Mouse (Mus musculus): ENCODE results near the gene Tiam1.

Tiam1 gene

DNA sequence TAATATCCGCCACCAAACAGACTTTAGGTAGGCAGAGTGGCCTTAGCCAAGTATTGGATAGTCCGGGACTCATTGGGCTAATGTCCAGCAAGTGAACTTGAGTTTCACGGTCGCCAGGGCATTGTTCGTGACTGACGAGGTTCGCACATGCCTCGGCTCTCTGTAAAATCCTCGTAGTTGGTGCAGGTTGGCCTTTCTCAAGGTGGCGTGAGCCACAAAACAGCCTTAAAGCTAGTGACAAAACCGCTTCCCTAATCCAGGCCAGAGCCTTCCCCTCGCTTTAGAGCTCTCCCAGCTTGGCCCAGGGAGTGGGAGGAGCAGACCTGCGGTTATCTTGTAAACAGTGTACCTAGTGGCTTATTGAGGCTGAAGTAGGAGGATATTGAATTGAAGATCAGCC is 972 bp upstream of the Tiam1 start:
- in situ Hi-C loops (cut with MboI; ENCODE audit: low sequenced_read_pairs), result no loop called here

DNA sequence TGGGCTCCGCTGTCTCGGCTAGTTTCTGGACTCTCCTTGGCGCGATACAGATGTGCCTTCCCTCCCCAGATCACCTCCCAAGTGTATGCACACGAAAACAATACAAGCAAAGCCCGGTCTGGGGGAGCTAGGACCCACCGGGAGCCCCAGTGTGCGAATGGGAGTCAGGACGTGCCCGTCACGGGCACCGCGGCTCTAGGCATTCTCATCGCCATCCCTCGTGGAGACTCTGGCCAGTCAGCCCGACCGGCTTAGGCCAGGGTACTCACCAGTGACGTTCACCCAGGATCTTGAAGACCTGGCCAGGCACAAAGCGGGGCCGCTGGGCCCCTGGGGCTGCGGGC is 181 bp downstream of the Tiam1 start:
- in situ Hi-C loops (cut with MboI; ENCODE audit: low sequenced_read_pairs), result no loop called here

DNA sequence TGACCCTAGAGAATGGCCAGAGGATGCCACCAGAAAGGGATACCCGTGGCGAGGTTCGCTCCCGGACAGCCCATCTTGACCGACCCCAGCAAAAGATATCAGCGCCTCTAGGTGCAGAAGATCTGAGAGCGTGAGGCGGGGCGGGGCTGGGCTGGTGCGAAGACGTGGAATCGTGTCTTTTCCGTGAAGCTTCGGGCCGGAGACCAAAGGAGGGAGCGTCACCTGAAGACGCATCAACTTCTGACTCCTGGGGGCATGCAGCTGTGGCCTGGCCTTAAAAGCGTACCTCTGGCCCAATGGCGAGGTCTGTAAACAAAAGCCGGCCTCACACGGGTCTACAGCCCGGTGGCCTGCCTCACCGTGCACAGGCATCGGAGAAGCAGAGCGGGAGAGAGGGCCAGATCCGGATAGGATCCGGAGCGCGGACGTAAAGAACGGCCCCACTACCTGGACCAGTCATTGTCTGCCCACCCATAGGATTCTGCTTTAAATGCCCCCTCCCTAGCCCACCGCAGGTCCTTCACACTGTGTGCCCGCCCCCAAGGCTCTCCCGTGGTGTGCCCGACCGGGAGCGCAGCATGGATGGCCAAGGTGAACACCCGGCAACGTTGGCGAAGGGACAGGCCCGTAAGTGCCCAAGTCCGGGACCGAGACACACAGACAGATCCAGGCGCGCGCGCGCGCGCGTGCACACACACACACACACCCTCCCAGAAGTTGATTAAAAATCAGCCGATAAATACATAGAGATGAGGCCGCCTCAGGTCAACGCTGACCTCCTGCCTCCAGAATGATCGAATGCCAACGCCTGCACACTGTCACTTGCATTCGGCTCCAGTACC is 774 bp downstream of the Tiam1 start:
- in situ Hi-C loops (cut with MboI; ENCODE audit: low sequenced_read_pairs), result no loop called here

DNA sequence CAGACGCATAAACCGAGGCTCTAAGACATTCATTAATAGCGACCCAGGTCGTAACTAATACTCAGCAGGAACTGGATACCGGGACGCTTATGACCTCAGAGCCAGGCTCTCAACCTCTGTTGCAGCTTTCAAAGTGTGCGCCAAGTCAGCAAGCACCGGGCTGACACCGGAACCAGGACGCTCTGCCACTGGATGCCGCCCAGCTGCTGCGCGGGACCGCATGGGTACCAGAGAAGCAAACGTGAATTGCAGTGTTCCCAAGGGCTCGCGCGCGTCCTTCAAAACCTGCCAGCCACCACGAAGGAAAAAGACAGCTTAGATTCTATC is 1.4 kb downstream of the Tiam1 start:
- in situ Hi-C loops (cut with MboI; ENCODE audit: low sequenced_read_pairs), result no loop called here

DNA sequence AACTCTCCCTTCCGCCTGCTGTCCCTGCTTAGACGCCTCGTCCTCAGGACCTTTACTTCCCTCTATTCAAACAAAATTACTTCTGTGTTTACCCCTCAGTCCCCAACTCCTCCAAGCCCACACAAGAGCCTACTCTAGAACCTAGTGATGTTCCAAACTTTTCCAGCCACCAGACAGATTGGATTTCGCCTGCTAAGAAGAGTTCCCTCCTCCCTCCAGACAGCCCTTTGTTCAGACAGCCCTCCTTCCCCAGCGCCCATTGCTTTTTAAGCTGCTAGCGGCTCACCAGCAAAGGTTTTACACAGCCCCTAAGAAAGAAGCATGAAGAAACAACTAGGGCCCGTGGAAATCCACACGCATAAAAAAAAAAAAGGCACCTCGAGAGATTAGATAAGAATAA is 2.0 kb downstream of the Tiam1 start:
- in situ Hi-C loops (cut with MboI; ENCODE audit: low sequenced_read_pairs), result no loop called here

DNA sequence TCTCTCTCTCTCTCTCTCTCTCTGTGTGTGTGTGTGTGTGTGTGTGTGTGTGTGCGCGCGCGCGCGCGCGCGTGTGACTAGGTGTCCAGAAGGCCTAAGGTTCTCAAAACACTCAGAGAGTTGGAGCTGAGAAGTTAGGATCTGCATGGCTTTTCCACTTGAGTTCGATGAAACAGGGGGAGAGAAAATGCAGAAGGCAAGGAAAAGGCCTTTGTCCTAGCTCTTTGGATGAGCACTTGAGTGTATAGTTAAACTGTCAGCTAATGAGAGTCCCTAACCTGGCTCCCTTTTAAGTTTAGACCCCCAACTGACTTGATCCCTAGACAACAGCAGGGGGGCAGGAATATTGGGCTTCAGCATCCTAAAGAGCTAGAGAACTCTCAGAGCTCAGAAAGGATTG is 3.0 kb downstream of the Tiam1 start:
- in situ Hi-C loops (cut with MboI; ENCODE audit: low sequenced_read_pairs), result no loop called here

DNA sequence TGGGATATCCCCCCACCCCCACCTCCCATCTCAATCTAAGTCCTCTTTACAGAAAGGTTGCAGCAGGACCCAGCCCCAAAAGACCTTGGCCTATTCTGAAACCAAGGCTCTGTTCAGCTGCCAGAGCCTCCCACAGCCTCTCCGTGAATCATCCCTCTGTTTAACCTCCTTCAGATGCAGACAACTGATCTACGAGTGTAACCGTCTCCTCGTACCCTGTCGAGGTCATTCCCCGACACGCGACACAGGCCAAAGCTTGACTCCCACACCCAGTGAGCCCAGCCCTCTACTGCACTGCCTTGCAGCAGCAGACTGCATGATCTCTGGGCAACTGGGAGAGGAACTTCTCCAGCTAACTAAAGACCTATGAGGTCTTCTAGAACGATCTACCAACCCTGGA is 3.9 kb downstream of the Tiam1 start:
- in situ Hi-C loops (cut with MboI; ENCODE audit: low sequenced_read_pairs), result no loop called here

DNA sequence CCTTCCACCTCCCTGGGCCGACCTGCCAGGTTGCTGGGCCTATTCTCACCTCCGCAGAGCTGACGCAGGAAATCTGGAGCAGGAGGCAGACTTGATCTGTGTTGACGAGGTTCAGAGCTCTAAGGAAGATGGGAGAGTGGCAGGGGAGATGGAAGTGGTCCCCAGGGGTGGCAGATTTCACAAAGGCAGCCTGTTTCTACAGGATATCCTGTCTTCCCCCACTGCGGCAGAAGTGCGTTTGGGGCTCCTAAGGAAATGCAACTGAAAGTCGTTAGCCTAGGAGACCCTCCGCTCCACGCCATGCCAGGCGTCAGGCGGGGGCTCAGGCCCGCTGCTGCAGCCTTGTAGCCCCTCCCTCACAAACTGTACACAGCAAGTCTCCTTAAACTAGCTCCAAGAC is 5.4 kb downstream of the Tiam1 start:
- in situ Hi-C loops (cut with MboI; ENCODE audit: low sequenced_read_pairs), result no loop called here

DNA sequence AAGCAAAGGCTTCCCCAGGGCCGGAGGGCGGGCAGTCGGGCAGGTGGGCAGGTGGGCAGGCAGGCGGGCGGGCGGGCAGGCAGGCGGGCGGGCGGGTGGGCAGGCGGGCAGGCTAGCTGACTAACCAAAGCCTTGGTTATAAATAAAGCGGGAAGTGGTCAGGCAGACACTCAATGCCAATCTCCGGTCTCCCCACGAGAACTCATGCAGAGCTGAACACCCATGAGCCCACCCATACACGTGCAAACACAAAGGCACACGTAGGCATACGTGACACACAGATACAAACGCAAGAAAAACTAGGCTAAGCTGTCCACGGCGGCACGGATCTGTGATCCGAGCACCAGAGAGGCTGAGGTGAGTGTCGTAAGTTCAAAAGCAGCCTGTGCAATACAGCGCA is 6.4 kb downstream of the Tiam1 start:
- in situ Hi-C loops (cut with MboI; ENCODE audit: low sequenced_read_pairs), result no loop called here

DNA sequence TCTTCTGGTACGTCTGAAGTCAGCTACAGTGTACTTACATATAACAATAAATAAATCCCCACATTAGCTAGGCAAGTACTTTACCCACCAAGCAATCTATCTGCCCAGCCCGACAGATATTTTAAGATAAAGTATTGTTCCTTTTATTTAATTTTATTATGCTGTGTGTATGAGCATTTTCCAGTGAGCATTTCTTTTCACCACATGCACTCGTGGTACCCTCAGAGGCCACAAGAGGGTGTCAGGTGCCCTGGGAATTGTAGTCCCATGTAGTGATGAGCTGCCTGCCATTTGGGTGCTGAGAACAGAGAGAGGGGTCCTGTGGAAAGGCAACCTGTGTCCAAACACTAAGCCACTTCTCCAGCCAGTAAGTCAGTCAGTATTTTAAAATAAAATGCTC is 8.0 kb downstream of the Tiam1 start:
- in situ Hi-C loops (cut with MboI; ENCODE audit: low sequenced_read_pairs), result no loop called here

DNA sequence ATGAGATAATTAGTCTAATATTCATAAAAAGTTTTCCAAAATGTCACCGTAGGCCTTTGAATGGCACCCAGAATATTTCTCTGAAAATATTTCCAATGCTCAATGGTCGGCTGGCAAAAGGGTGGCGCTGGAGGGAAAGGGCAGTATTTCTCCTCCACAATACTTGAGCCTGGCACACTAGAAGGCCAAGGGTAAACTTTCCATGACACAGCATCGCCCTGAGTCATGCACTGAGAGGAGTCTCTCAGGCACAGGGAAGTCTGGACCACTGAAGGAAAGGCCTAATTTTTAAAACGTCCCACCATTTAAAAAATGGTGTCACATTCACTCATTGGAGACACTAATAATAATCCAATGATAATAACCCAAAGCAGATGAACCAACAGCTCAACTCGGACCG is 9.2 kb downstream of the Tiam1 start:
- in situ Hi-C loops (cut with MboI; ENCODE audit: low sequenced_read_pairs), result no loop called here

DNA sequence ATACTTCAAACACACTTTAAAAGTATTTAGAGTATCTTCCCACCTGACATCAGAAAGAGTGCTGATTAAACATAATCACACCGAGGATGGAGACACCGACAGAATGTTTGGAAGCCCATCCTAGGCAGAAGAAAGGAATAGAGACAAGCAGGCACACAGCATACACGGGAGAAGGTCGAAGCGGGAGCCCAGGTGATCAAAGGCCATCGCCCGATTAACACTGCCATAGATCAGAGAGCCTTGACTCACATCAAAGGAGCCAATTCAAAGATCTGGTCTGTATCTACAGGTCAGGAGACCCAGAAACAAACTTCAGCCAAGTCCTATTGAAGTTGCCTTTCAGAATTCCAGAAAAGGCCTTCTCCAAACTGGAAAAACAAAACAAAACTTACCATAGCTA is 10.8 kb downstream of the Tiam1 start:
- in situ Hi-C loops (cut with MboI; ENCODE audit: low sequenced_read_pairs), result no loop called here

DNA sequence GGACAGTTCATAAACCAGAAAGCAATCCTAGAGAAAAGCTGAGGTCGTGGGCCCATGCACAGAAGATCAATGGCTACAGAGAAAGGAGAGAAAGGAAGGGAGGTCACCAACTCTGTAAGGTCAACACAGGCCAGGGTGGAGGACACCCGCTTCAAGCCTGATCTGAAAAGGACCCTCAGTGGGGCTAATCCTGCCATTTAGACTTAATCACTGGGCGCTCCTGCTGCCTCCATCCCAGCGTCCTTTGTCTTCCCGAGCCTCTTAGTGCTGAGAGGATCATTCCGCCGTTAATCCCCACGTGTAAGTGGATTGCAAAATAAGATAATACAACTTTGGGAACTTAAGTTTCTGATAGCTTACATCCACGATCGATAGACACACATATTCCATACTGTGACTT is 11.2 kb downstream of the Tiam1 start:
- in situ Hi-C loops (cut with MboI; ENCODE audit: low sequenced_read_pairs), result no loop called here

DNA sequence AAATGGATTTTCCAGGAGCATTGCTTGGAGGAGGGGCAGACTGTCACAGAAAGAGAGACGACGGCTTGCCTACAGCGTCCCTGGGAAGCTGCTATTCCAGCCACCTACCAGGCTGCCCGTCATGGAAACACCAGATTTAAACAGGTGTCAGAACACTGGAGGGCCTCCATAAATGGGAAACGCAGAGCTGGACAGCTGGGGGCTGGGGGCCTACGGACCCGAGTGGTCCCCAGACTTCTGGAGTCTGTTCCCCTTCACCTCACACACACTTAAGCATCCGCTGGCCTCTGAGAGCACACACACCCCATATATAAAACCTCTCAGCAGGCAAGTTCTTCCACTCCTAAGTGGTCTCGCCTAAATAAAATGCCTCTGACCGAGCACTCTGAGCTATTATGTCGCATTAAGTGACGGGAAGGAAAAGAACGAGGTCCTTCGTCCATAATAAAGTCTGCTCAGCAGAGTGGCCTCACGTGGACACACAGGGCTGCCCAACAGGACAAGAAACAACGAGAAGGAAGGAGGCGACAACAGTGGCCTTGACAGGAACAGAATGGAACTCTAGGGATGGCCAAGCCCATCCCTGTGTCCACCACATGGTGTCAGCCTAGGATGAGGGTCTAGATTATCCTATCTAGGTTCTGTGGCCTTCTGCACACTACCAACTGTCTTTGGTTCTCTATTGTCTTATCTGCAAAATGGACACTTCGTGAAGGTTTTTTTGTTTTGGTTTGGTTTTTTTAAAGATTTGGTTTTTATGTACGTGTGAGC is 14.6 kb downstream of the Tiam1 start:
- in situ Hi-C loops (cut with MboI; ENCODE audit: low sequenced_read_pairs), result no loop called here

DNA sequence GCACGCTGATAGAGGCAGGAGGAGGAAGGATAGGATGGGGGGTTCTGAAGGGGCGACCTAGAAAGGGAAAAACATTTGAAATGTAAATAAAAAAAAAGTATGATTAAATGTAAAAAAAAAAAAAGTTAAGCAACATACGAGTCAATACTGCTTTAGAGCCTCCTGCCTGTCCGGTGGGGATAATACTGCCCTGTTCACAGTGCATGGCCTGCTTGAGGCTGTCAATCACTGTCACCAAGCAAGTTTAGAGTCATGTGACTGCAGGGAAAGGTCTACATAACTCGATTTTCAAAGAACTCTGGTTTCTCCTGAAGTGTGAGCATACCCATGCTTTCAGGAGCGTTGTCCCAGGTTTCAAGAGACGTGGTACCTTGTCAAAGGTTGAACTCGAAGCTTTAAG is 15.2 kb downstream of the Tiam1 start:
- in situ Hi-C loops (cut with MboI; ENCODE audit: low sequenced_read_pairs), result no loop called here

DNA sequence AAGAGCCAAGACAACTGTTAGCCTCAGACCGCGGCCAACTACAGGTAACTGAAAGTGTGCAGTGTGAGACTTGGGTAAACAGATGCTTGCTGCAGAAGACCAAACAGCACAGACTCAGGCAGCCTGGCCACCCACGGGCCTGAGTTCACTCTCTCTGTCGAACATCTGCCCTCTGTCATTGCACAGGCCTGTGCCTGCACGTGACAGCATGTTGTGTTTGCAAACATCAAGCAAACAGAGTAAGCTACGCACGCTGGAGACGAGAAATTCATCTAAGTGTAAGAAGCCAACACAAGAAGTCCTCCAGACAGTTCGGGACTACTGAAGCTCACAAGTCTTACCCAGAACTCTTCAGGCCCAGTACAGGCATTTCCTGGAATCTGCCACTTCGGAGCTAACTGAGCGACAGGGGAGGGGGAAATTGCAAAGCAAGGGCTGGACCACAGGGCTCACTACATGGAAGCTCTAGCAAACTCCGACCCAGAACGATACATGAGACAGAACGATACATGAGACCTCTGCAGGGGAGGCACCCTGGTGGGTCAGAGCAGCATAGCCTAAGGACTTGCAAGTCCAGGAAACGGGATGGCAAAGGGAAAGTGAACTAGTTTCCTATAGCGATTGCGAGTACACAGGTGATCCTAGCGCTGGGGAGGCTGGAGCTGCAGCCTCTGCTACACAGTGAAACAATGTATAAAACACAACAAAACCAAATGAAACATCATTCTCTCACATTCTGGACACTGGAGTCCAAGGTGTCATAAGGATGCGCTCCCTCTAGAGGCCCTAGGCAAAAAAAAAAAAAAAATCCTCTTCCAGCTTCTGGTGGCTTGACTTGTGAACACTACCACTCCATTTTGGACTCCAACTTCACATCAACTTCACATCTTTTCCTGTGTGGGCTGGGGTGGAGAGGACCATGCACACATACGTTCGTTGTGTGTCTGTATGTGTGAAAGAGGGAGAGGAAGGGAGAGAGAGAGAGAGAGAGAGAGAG is 18.0 kb downstream of the Tiam1 start:
- in situ Hi-C loops (cut with MboI; ENCODE audit: low sequenced_read_pairs), result no loop called here

DNA sequence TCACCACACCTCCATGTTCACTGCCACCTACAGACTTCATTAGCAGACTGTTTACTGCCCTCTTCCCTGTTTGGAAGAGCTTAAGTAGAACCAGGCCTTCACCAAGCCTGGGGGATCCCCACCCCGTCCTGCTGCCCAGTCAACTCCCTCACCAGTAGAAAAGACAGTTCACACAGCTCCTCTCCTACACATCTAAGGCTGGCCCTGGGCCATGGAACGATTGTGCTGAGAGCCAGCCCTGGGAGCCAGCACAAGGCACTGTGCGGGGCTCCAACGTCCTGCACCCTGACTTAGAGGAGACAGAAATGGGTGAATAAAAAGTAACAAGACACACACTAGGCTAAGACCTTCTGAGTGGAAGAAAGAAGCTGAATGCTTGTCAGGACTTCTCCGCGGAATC is 20.5 kb downstream of the Tiam1 start:
- in situ Hi-C loops (cut with MboI; ENCODE audit: low sequenced_read_pairs), result no loop called here

DNA sequence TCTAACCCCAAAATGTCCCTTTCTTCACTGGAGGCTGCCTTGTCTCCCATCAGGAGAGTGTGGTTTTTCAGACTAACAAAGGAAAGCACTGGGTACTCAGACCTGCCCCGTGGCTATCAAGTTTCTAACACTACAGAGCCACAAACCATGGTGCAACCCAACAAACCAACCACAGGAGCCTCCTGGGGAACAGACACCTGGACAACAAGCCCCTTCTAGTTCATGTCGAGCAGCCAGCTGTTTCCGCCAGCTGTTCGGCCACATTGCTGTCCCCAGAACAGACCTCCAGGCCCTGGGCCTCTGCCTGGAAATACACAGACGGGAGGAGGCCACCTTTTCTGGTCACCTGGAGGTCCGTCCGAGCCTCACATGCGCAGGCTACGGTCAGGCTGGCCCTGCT is 21.1 kb downstream of the Tiam1 start:
- in situ Hi-C loops (cut with MboI; ENCODE audit: low sequenced_read_pairs), result no loop called here

DNA sequence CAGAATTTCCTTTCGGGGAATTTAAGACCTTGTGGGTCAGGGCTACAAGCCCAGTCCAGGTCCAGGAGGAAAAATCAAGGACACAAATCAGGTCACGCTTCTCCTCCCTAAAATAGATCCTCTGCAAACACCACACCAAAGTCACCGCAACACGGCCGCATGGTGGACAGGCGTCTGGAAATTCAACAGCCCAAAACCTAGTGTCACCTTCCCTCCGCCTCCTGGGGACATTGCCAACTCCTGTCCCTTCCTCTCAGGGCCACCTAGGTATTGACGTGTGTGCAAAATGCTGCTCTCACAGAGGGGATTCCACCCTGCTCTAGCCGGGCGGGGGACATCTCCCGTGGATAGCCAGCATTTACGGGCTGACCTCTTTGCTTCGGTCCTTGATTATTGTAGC is 21.8 kb downstream of the Tiam1 start:
- in situ Hi-C loops (cut with MboI; ENCODE audit: low sequenced_read_pairs), result no loop called here

DNA sequence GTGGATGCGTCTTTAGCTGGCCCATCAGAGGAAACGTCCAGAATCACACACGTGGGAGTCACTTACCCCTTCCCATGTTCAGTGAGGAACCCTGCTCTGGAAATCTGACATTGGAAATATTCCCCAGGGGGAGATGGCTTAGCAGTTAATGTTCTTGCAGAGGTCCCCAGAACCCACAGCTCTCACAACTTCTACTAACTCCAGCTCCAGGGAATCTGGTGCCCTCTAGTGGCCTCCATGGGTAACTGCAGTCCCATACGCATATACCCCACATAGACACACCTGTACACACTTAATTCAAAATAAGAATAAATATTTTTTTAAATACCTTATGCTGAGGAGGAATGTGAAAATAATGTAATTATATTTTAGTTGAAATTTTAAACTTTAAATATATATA is 23.6 kb downstream of the Tiam1 start:
- in situ Hi-C loops (cut with MboI; ENCODE audit: low sequenced_read_pairs), result no loop called here

DNA sequence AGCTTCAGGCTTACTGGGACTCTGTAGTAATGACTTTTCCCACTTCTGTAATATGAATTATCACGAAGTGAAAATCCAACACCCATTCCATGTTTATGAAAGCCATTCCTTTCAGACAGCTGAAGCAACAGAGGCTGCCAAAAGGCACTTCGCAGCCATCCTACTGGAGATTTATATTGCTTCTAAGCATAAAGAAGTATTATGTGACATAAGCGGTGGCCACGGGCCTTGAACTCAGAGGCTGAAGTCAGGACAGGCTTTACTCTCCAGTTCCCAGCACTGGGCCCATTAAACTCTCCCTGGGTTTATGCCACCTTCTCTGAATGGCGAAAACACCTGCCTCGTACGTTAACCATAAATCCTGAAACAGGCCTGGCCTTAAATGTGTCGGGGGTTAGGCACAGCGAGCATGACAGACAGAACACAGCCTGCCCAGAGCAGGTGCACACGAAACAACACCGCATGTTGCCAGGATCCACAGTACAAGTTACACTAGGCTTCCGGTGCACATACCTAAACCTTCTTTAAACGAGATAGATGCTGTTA is 26.9 kb downstream of the Tiam1 start:
- in situ Hi-C loops (cut with MboI; ENCODE audit: low sequenced_read_pairs), result no loop called here
